ENCODE assay signal across 32 mouse cellular contexts in the genomic region with DNA sequence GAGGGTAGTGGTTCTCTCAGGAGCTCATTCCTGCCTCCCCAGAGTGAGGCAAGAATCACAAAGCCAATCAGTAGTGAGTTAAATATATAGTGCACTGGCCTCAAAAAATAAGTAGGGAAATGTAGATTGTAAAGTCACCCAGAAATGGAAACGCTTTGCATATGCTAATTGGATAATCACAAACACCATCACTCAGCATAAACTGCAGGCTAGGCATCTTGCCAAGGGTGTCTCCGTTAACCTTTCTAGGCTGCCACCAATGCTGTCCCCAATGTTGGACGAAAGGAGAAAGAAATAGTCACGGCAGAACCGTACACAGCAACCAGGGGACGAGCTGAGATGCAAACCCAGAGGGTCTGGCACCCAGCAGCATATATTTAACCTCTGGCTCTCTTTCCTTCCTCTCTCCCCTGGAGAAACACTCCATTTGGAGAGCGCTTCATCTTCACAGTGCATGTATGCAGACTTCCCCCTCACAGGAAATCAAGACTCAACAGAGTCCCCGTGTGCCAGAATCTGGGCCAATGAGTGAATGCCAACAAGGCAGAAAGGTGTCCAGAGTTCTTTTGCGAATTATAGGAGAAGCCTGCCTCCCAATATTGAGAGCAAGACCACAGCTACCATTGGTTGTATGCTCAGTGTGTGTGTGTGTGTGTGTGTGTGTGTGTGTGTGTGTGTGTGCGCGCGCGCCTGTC.
DNase-seq lines count a peak whose midpoint lies in the region; ATAC-seq and TF ChIP-seq lines count a peak whose summit lies in the region.
"Had no signal": no experiment of that assay in that cellular context is flagged by ENCODE, and none has a peak within 500 bp of the region (broad histone marks: within the 10 kb centered on the region; RNA-seq: fewer than 3 reads in every experiment).

No protein-coding gene starts in this region.

- H3K27me3 ChIP-seq in forebrain, embryonic 16.5 days (replicated peaks; ENCODE audit: control insufficient read depth, insufficient read depth, low read length), result no peaks in the 10 kb centered on the region
- H3K27me3 ChIP-seq in forebrain, embryonic 12.5 days, result no peaks in the 10 kb centered on the region
- H3K27me3 ChIP-seq in hindbrain, postnatal 0 days (ENCODE audit: insufficient read depth, low read length), result no peaks in the 10 kb centered on the region
- H3K27me3 ChIP-seq in hindbrain, embryonic 14.5 days (ENCODE audit: control insufficient read depth, insufficient read depth, low read length), result no peaks in the 10 kb centered on the region
- H3K27me3 ChIP-seq: embryonic facial prominence, embryonic 15.5 days; liver, embryonic 12.5 days; midbrain, embryonic 15.5 days; neural tube, embryonic 12.5 days had no signal

- H3K9me3 ChIP-seq in forebrain, embryonic 16.5 days (ENCODE audit: control insufficient read depth, low read length), result no peaks in the 10 kb centered on the region
- no peaks in the 10 kb centered on the region for H3K9me3 ChIP-seq in forebrain, embryonic 12.5 days
- no peaks in the 10 kb centered on the region for H3K9me3 ChIP-seq in hindbrain, postnatal 0 days (ENCODE audit: low read length)
- H3K9me3 ChIP-seq in hindbrain, embryonic 14.5 days (ENCODE audit: control insufficient read depth, low read length), result peaks cover 4% of the 10 kb centered on the region; the same call in 1 of the 2 replicates
- H3K9me3 ChIP-seq: embryonic facial prominence, embryonic 15.5 days; midbrain, embryonic 15.5 days had no signal

- H3K27ac ChIP-seq in forebrain, embryonic 16.5 days (ENCODE audit: low read length), result 0 out of 2 replicates have a peak overlapping the region, but pooled peaks have one; percentile 14
- H3K27ac ChIP-seq in forebrain, embryonic 12.5 days, result no peak overlapping the region
- no peak overlapping the region for H3K27ac ChIP-seq in hindbrain, postnatal 0 days
- H3K27ac ChIP-seq in hindbrain, embryonic 14.5 days, result no peak overlapping the region
- H3K27ac ChIP-seq: embryonic facial prominence, embryonic 10.5 days; embryonic facial prominence, embryonic 15.5 days; liver, embryonic 12.5 days; macrophage; midbrain, embryonic 15.5 days; neural tube, embryonic 12.5 days; stomach, postnatal 0 days had no signal

- H3K4me2 ChIP-seq in forebrain, embryonic 16.5 days (ENCODE audit: low read length), result peak overlapping the region; percentile 17; the same call in 1 of the 2 replicates
- H3K4me2 ChIP-seq in forebrain, embryonic 12.5 days, result no peak overlapping the region
- no peak overlapping the region for H3K4me2 ChIP-seq in hindbrain, postnatal 0 days (ENCODE audit: low read depth, low read length)
- H3K4me2 ChIP-seq in hindbrain, embryonic 14.5 days (replicated peaks), result no peak overlapping the region
- H3K4me2 ChIP-seq: embryonic facial prominence, embryonic 15.5 days; heart, embryonic 11.5 days; liver, embryonic 12.5 days; midbrain, embryonic 15.5 days; neural tube, embryonic 12.5 days had no signal

- H3K9ac ChIP-seq in forebrain, embryonic 16.5 days (replicated peaks; ENCODE audit: low read depth, low read length), result no peak overlapping the region
- H3K9ac ChIP-seq in forebrain, embryonic 12.5 days, result no peak overlapping the region
- H3K9ac ChIP-seq in hindbrain, postnatal 0 days (replicated peaks; ENCODE audit: low read length), result no peak overlapping the region
- no peak overlapping the region for H3K9ac ChIP-seq in hindbrain, embryonic 14.5 days
- H3K9ac ChIP-seq: embryonic facial prominence, embryonic 15.5 days; liver, embryonic 12.5 days; liver, postnatal 0 days; midbrain, embryonic 15.5 days; neural tube, embryonic 12.5 days had no signal

- WGBS in forebrain, embryonic 16.5 days, result 50% methylated on average over 13 of the region's 13 CpGs
- WGBS in forebrain, embryonic 12.5 days, result 80% methylated on average over 13 of the region's 13 CpGs
- 54% methylated on average over 13 of the region's 13 CpGs for WGBS in hindbrain, postnatal 0 days
- 70% methylated on average over 13 of the region's 13 CpGs for WGBS in hindbrain, embryonic 14.5 days

- no peaks in the 10 kb centered on the region for H3K36me3 ChIP-seq in forebrain, embryonic 16.5 days (ENCODE audit: control insufficient read depth, insufficient read depth)
- no peaks in the 10 kb centered on the region for H3K36me3 ChIP-seq in forebrain, embryonic 12.5 days (replicated peaks)
- H3K36me3 ChIP-seq in hindbrain, postnatal 0 days (ENCODE audit: insufficient read depth, low read length), result no peaks in the 10 kb centered on the region
- no peaks in the 10 kb centered on the region for H3K36me3 ChIP-seq in hindbrain, embryonic 14.5 days (replicated peaks; ENCODE audit: control insufficient read depth, insufficient read depth)
- H3K36me3 ChIP-seq: embryonic facial prominence, embryonic 10.5 days; embryonic facial prominence, embryonic 15.5 days; G1E; liver, embryonic 12.5 days; midbrain, embryonic 15.5 days; neural tube, embryonic 12.5 days had no signal

- peak; percentile 47; the same call in 1 of the 2 replicates for ATAC-seq in forebrain, embryonic 16.5 days
- ATAC-seq in forebrain, embryonic 12.5 days (ENCODE audit: low FRiP score), result no peak
- no peak for ATAC-seq in hindbrain, postnatal 0 days
- ATAC-seq in hindbrain, embryonic 14.5 days (ENCODE audit: low FRiP score), result no peak
- ATAC-seq: intestine, postnatal 0 days; liver, embryonic 12.5 days; liver, postnatal 0 days; lung, postnatal 0 days; midbrain, embryonic 15.5 days had no signal

- H3K4me1 ChIP-seq in forebrain, embryonic 16.5 days (replicated peaks; ENCODE audit: control insufficient read depth, insufficient read depth, low read length), result peaks cover 10% of the 10 kb centered on the region
- H3K4me1 ChIP-seq in forebrain, embryonic 12.5 days, result no peaks in the 10 kb centered on the region
- no peaks in the 10 kb centered on the region for H3K4me1 ChIP-seq in hindbrain, postnatal 0 days (ENCODE audit: insufficient read depth, low read length)
- peaks cover 7% of the 10 kb centered on the region; the same call in 1 of the 2 replicates for H3K4me1 ChIP-seq in hindbrain, embryonic 14.5 days (replicated peaks; ENCODE audit: control insufficient read depth, insufficient read depth, low read length)
- H3K4me1 ChIP-seq: embryonic facial prominence, embryonic 10.5 days; embryonic facial prominence, embryonic 15.5 days; liver, embryonic 12.5 days; midbrain, embryonic 15.5 days; neural tube, embryonic 12.5 days had no signal

- no peak for TF ChIP-seq CTCF in hindbrain, postnatal 0 days (IDR thresholded peaks at IDR 0.05; ENCODE audit: low read depth)

- peak; percentile 56 to 71 for DNase-seq in cerebellum, postnatal 10 days
- DNase-seq in cerebellum, adult 11-12 months, result no peak
- peak; percentile 41 for DNase-seq in hindbrain, postnatal 0 days (ENCODE audit: low spot score)
- no peak for DNase-seq in hindbrain, embryonic 14.5 days (ENCODE audit: low spot score)
- DNase-seq in right cerebral cortex, postnatal 10 days (ENCODE audit: low spot score in 2 of 2), result peak; percentile 33 to 40
- DNase-seq in right cerebral cortex, postnatal 14 days, result no peak
- DNase-seq: adrenal gland, adult 8-10 months; cerebellum, adult 11 months; gastrocnemius, postnatal 25 days; heart, adult 18-20 months; heart, postnatal 4 days; kidney, adult 9 months; kidney, postnatal 10 days; layer of hippocampus, postnatal 36 days; left cerebral cortex, postnatal 4 days; liver, postnatal 0 days; thymus, adult 18-20 months; thymus, postnatal 36 days had no signal

- H3K4me3 ChIP-seq in forebrain, embryonic 16.5 days (replicated peaks; ENCODE audit: low read length), result no peak overlapping the region
- H3K4me3 ChIP-seq in forebrain, embryonic 12.5 days (replicated peaks), result no peak overlapping the region
- H3K4me3 ChIP-seq in hindbrain, postnatal 0 days (ENCODE audit: low read length), result no peak overlapping the region
- no peak overlapping the region for H3K4me3 ChIP-seq in hindbrain, embryonic 14.5 days (replicated peaks; ENCODE audit: low read length)
- H3K4me3 ChIP-seq: embryonic facial prominence, embryonic 10.5 days; embryonic facial prominence, embryonic 15.5 days; liver, embryonic 12.5 days; midbrain, embryonic 15.5 days; myocyte; neural tube, embryonic 12.5 days had no signal

Comparison
In these comparisons a context has a peak if more than half of its experiments do, and no peak if none do; other contexts are left out.
1. DNase-seq: peak in cerebellum, postnatal 10 days (2 of 2), hindbrain, postnatal 0 days (single experiment) and right cerebral cortex, postnatal 10 days (2 of 2); none in cerebellum, adult 11-12 months (single experiment), hindbrain, embryonic 14.5 days (single experiment) and right cerebral cortex, postnatal 14 days (single experiment).